Mouse (Mus musculus) lung, adult 2 months (tissue): ENCODE data around the gene Depdc1b.

Source experiments
- CTCF ChIP-seq: fragments of 200-500 bp; IDR thresholded peaks from 2 replicates; pipeline ENCODE4 v1.5.1; 2011; ENCODE audit warnings: mild to moderate bottlenecking, low read length, control low read depth; ENCODE audit not compliant: insufficient read depth
- POLR2A ChIP-seq: fragments of 200-500 bp; IDR thresholded peaks from 2 replicates; pipeline ENCODE4 v1.6.1; 2011; ENCODE audit warnings: low read depth, mild to moderate bottlenecking, control low read depth, low read length, borderline replicate concordance; ENCODE audit errors: extremely low read depth

- TF ChIP-seq POLR2A (no peak), CTCF (no peak)
Observed at GRCm38 (mm10) chr13:108320216-108320615, 4.1 kb downstream of the Depdc1b start.
